ENCODE assay signal across 10 mouse cellular contexts in genomic region chr7:25685926-25686470, GRCm38 (mm10). TPM values are rescaled to one million over a fixed set of nuclear protein-coding genes. Genes with fewer than 3 reads are reported as not detected.
DNase-seq lines count a peak whose midpoint lies in the region; ATAC-seq and TF ChIP-seq lines count a peak whose summit lies in the region.
"Had no signal": no experiment of that assay in that cellular context is flagged by ENCODE, and none has a peak within 500 bp of the region (broad histone marks: within the 10 kb centered on the region; RNA-seq: fewer than 3 reads in every experiment).

No protein-coding gene starts in this region.

- H3K4me2 ChIP-seq in heart, embryonic 14.5 days (ENCODE audit: low read length) = peak overlapping the region; percentile 98
- peak overlapping the region; percentile 86; the same call in 1 of the 2 replicates for H3K4me2 ChIP-seq in limb, embryonic 11.5 days (ENCODE audit: low read depth, severe bottlenecking)
- peak overlapping the region; percentile 89 for H3K4me2 ChIP-seq in stomach, postnatal 0 days (replicated peaks; ENCODE audit: low read depth)

- H3K9me3 ChIP-seq in heart, embryonic 14.5 days (ENCODE audit: control insufficient read depth, low read length) = no peaks in the 10 kb centered on the region
- H3K9me3 ChIP-seq in limb, embryonic 11.5 days (ENCODE audit: control insufficient read depth, low read length) = no peaks in the 10 kb centered on the region
- no peaks in the 10 kb centered on the region for H3K9me3 ChIP-seq in stomach, postnatal 0 days (ENCODE audit: control insufficient read depth, low read length)

- H3K4me1 ChIP-seq in heart, embryonic 14.5 days (ENCODE audit: control insufficient read depth in 2 of 2, insufficient read depth in 2 of 2, low read length in 2 of 2) = peaks cover 11 to 19% of the 10 kb centered on the region in 2 experiments
- peaks cover 11% of the 10 kb centered on the region; the same call in 1 of the 2 replicates for H3K4me1 ChIP-seq in limb, embryonic 11.5 days (ENCODE audit: control insufficient read depth, insufficient read depth, low read length)
- peaks cover 6% of the 10 kb centered on the region for H3K4me1 ChIP-seq in stomach, postnatal 0 days (replicated peaks; ENCODE audit: control insufficient read depth, insufficient read depth)

- no peaks in the 10 kb centered on the region for H3K36me3 ChIP-seq in heart, embryonic 14.5 days (ENCODE audit: control insufficient read depth, insufficient read depth, low read length)
- no peaks in the 10 kb centered on the region for H3K36me3 ChIP-seq in limb, embryonic 11.5 days (ENCODE audit: control insufficient read depth, insufficient read depth, low read length)
- no peaks in the 10 kb centered on the region for H3K36me3 ChIP-seq in stomach, postnatal 0 days (ENCODE audit: control insufficient read depth, insufficient read depth, low read length)

- peak overlapping the region; percentile 67 to 73; a peak in 3 of 4 replicates for H3K4me3 ChIP-seq in heart, embryonic 14.5 days (ENCODE audit: control insufficient read depth in 1 of 2, insufficient read depth in 1 of 2, low read depth in 1 of 2, low read length in 2 of 2)
- peak overlapping the region; percentile 46; the same call in 1 of the 2 replicates for H3K4me3 ChIP-seq in limb, embryonic 11.5 days (ENCODE audit: low read depth, low read length)
- peak overlapping the region; percentile 73; the same call in 1 of the 2 replicates for H3K4me3 ChIP-seq in stomach, postnatal 0 days (ENCODE audit: low read depth, low read length)

- DNase-seq in heart, adult 18-20 months = no peak
- peak; percentile 35 for DNase-seq in thymus, postnatal 14 days
- DNase-seq in thymus, adult 18-20 months = no peak
- no peak for DNase-seq in limb, embryonic 11.5 days (ENCODE audit: low spot score)
- DNase-seq in stomach, postnatal 0 days (ENCODE audit: low spot score) = no peak
- no peak for DNase-seq in ovary, postnatal 14 days (ENCODE audit: low spot score)
- no peak for DNase-seq in cerebellum, adult 18-20 months

- no peaks in the 10 kb centered on the region for H3K27me3 ChIP-seq in heart, embryonic 14.5 days (ENCODE audit: control insufficient read depth, insufficient read depth, low read length)
- H3K27me3 ChIP-seq in limb, embryonic 11.5 days (ENCODE audit: control insufficient read depth, insufficient read depth, low read length) = peaks cover 45% of the 10 kb centered on the region
- no peaks in the 10 kb centered on the region for H3K27me3 ChIP-seq in stomach, postnatal 0 days (ENCODE audit: control insufficient read depth, insufficient read depth, low read length)
- H3K27me3 ChIP-seq: CH12.LX had no signal

- H3K9ac ChIP-seq in heart, embryonic 14.5 days (ENCODE audit: low read length) = no peak overlapping the region
- H3K9ac ChIP-seq in limb, embryonic 11.5 days (ENCODE audit: low read length) = no peak overlapping the region
- peak overlapping the region; percentile 79; the same call in 1 of the 2 replicates for H3K9ac ChIP-seq in stomach, postnatal 0 days (ENCODE audit: low read length)

- H3K27ac ChIP-seq in heart, embryonic 14.5 days (replicated peaks in 1 of 2; ENCODE audit: control insufficient read depth in 1 of 2, insufficient read depth in 1 of 2, low read depth in 2 of 2, low read length in 2 of 2) = no peak overlapping the region
- H3K27ac ChIP-seq in limb, embryonic 11.5 days (replicated peaks; ENCODE audit: low read depth, low read length) = no peak overlapping the region
- H3K27ac ChIP-seq in stomach, postnatal 0 days (replicated peaks) = no peak overlapping the region

- ATAC-seq in heart, embryonic 14.5 days (ENCODE audit: insufficient number of reproducible peaks, insufficient read depth, low FRiP score, low read depth) = no peak
- 0 out of 2 replicates have a peak, but pooled peaks have one; percentile 20 for ATAC-seq in limb, embryonic 11.5 days (ENCODE audit: insufficient number of reproducible peaks, low FRiP score, low TSS enrichment, low read depth)
- ATAC-seq in stomach, postnatal 0 days (ENCODE audit: low FRiP score, low TSS enrichment) = no peak

- TF ChIP-seq EP300 in stomach, postnatal 0 days (optimal IDR thresholded peaks at IDR 0.05) = no peak

- 69% methylated on average over 21 of the region's 21 CpGs for WGBS in heart, embryonic 14.5 days
- WGBS in limb, embryonic 11.5 days = 69% methylated on average over 21 of the region's 21 CpGs
- 76% methylated on average over 21 of the region's 21 CpGs for WGBS in stomach, postnatal 0 days

- no peak for TF ChIP-seq CTCF in stomach, postnatal 0 days (IDR thresholded peaks at IDR 0.05; ENCODE audit: low read depth)

RNA-seq across cellular contexts. Expression of gene Tgfb1, which starts 0.8 kb away (rescaled TPM):
- 3.5 and 4.5 TPM in 2 replicates for polyA plus RNA-seq in heart, embryonic 14.5 days (2014; fragmentation: Nextera tagmentation; extraction: Ambion mirVana)
- 10 to 100 TPM; 21.8 to 23.6 TPM for total RNA-seq in heart, adult 18-20 months (2021)
- polyA plus RNA-seq in limb, embryonic 11.5 days (2014; fragmentation: Nextera tagmentation; extraction: Ambion mirVana) = 1.6 and 1.9 TPM in 2 replicates
- polyA plus RNA-seq in stomach, postnatal 0 days (2015; fragmentation: Nextera tagmentation; extraction: Ambion mirVana) = 1.4 and 1.6 TPM in 2 replicates

RNA-seq across cellular contexts. Expression of gene B9d2, which starts 5.4 kb away (rescaled TPM):
- 29.4 and 30.5 TPM in 2 replicates for polyA plus RNA-seq in heart, embryonic 14.5 days (2014; fragmentation: Nextera tagmentation; extraction: Ambion mirVana)
- 10 to 100 TPM; 10.2 TPM for total RNA-seq in heart, adult 18-20 months (2021)
- 30.7 and 31.7 TPM in 2 replicates for polyA plus RNA-seq in limb, embryonic 11.5 days (2014; fragmentation: Nextera tagmentation; extraction: Ambion mirVana)
- polyA plus RNA-seq in stomach, postnatal 0 days (2015; fragmentation: Nextera tagmentation; extraction: Ambion mirVana) = 11.6 and 12.5 TPM in 2 replicates

RNA-seq across cellular contexts. Expression of gene Tmem91, which starts 11.0 kb away (rescaled TPM):
- 1.6 and 2.2 TPM in 2 replicates for polyA plus RNA-seq in heart, embryonic 14.5 days (2014; fragmentation: Nextera tagmentation; extraction: Ambion mirVana)
- total RNA-seq in heart, adult 18-20 months (2021) = under 1 TPM in 1 of 2 experiments, not detected in 1; 0.22 TPM
- 1.7 and 2.2 TPM in 2 replicates for polyA plus RNA-seq in limb, embryonic 11.5 days (2014; fragmentation: Nextera tagmentation; extraction: Ambion mirVana)
- 0.78 and 0.92 TPM in 2 replicates for polyA plus RNA-seq in stomach, postnatal 0 days (2015; fragmentation: Nextera tagmentation; extraction: Ambion mirVana)
- total RNA-seq: adrenal gland, postnatal 36 days had no signal

RNA-seq across cellular contexts. Expression of gene Exosc5, which starts 27.0 kb away (rescaled TPM):
- 33.9 and 35.8 TPM in 2 replicates for polyA plus RNA-seq in heart, embryonic 14.5 days (2014; fragmentation: Nextera tagmentation; extraction: Ambion mirVana)
- 10 to 100 TPM; 17.2 to 17.5 TPM for total RNA-seq in heart, adult 18-20 months (2021)
- polyA plus RNA-seq in limb, embryonic 11.5 days (2014; fragmentation: Nextera tagmentation; extraction: Ambion mirVana) = 70.0 and 73.8 TPM in 2 replicates
- 63.8 and 65.1 TPM in 2 replicates for polyA plus RNA-seq in stomach, postnatal 0 days (2015; fragmentation: Nextera tagmentation; extraction: Ambion mirVana)

RNA-seq across cellular contexts. Expression of gene Bckdha, which starts 27.2 kb away (rescaled TPM):
- 46.8 and 55.5 TPM in 2 replicates for polyA plus RNA-seq in heart, embryonic 14.5 days (2014; fragmentation: Nextera tagmentation; extraction: Ambion mirVana)
- total RNA-seq in heart, adult 18-20 months (2021) = 100 to 1,000 TPM; 285 to 287 TPM
- 49.3 and 54.7 TPM in 2 replicates for polyA plus RNA-seq in limb, embryonic 11.5 days (2014; fragmentation: Nextera tagmentation; extraction: Ambion mirVana)
- polyA plus RNA-seq in stomach, postnatal 0 days (2015; fragmentation: Nextera tagmentation; extraction: Ambion mirVana) = 63.8 and 70.3 TPM in 2 replicates
